Comparison of ENCODE assay signal across 10 mouse cellular contexts in genomic region chr12:31895095-31895734, GRCm38 (mm10). TPM values are rescaled to one million over a fixed set of nuclear protein-coding genes. Genes with fewer than 3 reads are reported as not detected.
DNase-seq lines count a peak whose midpoint lies in the region; ATAC-seq and TF ChIP-seq lines count a peak whose summit lies in the region.
"Had no signal": no experiment of that assay in that cellular context is flagged by ENCODE, and none has a peak within 500 bp of the region (broad histone marks: within the 10 kb centered on the region; RNA-seq: fewer than 3 reads in every experiment).

No protein-coding gene starts in this region.

- 34% methylated on average over 8 of the region's 8 CpGs for WGBS in heart, embryonic 10.5 days
- 32% methylated on average over 8 of the region's 8 CpGs for WGBS in hindbrain, embryonic 10.5 days
- 20% methylated on average over 8 of the region's 8 CpGs for WGBS in midbrain, embryonic 14.5 days

- no peaks in the 10 kb centered on the region for H3K36me3 ChIP-seq in heart, embryonic 10.5 days
- H3K36me3 ChIP-seq in hindbrain, embryonic 10.5 days, result no peaks in the 10 kb centered on the region
- no peaks in the 10 kb centered on the region for H3K36me3 ChIP-seq in midbrain, embryonic 14.5 days (ENCODE audit: control insufficient read depth, insufficient read depth, low read length)
- H3K36me3 ChIP-seq: liver, embryonic 15.5 days had no signal

- 0 out of 2 replicates have a peak overlapping the region, but pooled peaks have one; percentile 52 for H3K27ac ChIP-seq in heart, embryonic 10.5 days
- H3K27ac ChIP-seq in cortical plate, adult 2 months (ENCODE audit: insufficient read depth, low read length), result peak overlapping the region; percentile 12
- peak overlapping the region; percentile 78 for H3K27ac ChIP-seq in hindbrain, embryonic 10.5 days
- H3K27ac ChIP-seq in midbrain, embryonic 14.5 days (replicated peaks; ENCODE audit: low read depth, low read length), result peak overlapping the region; percentile 78
- H3K27ac ChIP-seq: liver, embryonic 15.5 days had no signal

- H3K4me3 ChIP-seq in heart, embryonic 10.5 days, result no peak overlapping the region
- no peak overlapping the region for H3K4me3 ChIP-seq in cortical plate, adult 2 months (ENCODE audit: insufficient read depth, low read length)
- H3K4me3 ChIP-seq in hindbrain, embryonic 10.5 days, result no peak overlapping the region
- H3K4me3 ChIP-seq in midbrain, embryonic 14.5 days (replicated peaks; ENCODE audit: low read depth, low read length), result no peak overlapping the region
- H3K4me3 ChIP-seq: liver, embryonic 15.5 days had no signal

- H3K9me3 ChIP-seq in heart, embryonic 10.5 days, result no peaks in the 10 kb centered on the region
- no peaks in the 10 kb centered on the region for H3K9me3 ChIP-seq in hindbrain, embryonic 10.5 days
- no peaks in the 10 kb centered on the region for H3K9me3 ChIP-seq in midbrain, embryonic 14.5 days (ENCODE audit: control insufficient read depth, low read length)
- H3K9me3 ChIP-seq: liver, embryonic 15.5 days had no signal

- TF ChIP-seq POLR2A in cortical plate, adult 2 months (IDR thresholded peaks at IDR 0.05; ENCODE audit: extremely low read depth, insufficient read depth, low read length), result no peak

- DNase-seq in heart, embryonic 10.5 days (ENCODE audit: low spot score), result no peak
- no peak for DNase-seq in heart, adult 9 months (ENCODE audit: low spot score in 2 of 2)
- DNase-seq in hindbrain, embryonic 10.5 days (ENCODE audit: low spot score), result peak; percentile 10
- DNase-seq in midbrain, embryonic 14.5 days, result peak; percentile 50
- no peak for DNase-seq in right cerebral cortex, postnatal 14 days
- no peak for DNase-seq in adrenal gland, postnatal 36 days
- no peak for DNase-seq in layer of hippocampus, adult 18-20 months (ENCODE audit: low spot score in 2 of 2)
- DNase-seq: kidney, adult 8-10 months had no signal

- peak; percentile 53; the same call in 1 of the 2 replicates for ATAC-seq in midbrain, embryonic 14.5 days (ENCODE audit: low FRiP score, low TSS enrichment)

- no peak overlapping the region for H3K4me2 ChIP-seq in midbrain, embryonic 14.5 days (ENCODE audit: low read length)
- H3K4me2 ChIP-seq: liver, embryonic 15.5 days had no signal

- TF ChIP-seq CTCF in cortical plate, adult 2 months (IDR thresholded peaks at IDR 0.05; ENCODE audit: extremely low read depth, insufficient read depth, low read length), result no peak

- H3K9ac ChIP-seq in midbrain, embryonic 14.5 days (replicated peaks; ENCODE audit: low read length), result no peak overlapping the region
- H3K9ac ChIP-seq: liver, embryonic 15.5 days had no signal

- no peaks in the 10 kb centered on the region for H3K27me3 ChIP-seq in heart, embryonic 10.5 days (ENCODE audit: insufficient read depth, poor library complexity, severe bottlenecking)
- no peaks in the 10 kb centered on the region for H3K27me3 ChIP-seq in hindbrain, embryonic 10.5 days (ENCODE audit: insufficient read depth, poor library complexity, severe bottlenecking)
- no peaks in the 10 kb centered on the region for H3K27me3 ChIP-seq in midbrain, embryonic 14.5 days (ENCODE audit: control insufficient read depth, insufficient read depth, low read length)
- H3K27me3 ChIP-seq: liver, embryonic 15.5 days had no signal

- peaks cover 23% of the 10 kb centered on the region for H3K4me1 ChIP-seq in heart, embryonic 10.5 days
- H3K4me1 ChIP-seq in cortical plate, adult 2 months (ENCODE audit: control insufficient read depth, insufficient read depth, low read length), result peaks cover 8% of the 10 kb centered on the region
- H3K4me1 ChIP-seq in hindbrain, embryonic 10.5 days (replicated peaks), result peaks cover 35% of the 10 kb centered on the region
- H3K4me1 ChIP-seq in midbrain, embryonic 14.5 days (ENCODE audit: control insufficient read depth, insufficient read depth, low read length), result peaks cover 35% of the 10 kb centered on the region
- H3K4me1 ChIP-seq: liver, embryonic 15.5 days had no signal

RNA-seq across cellular contexts. Expression of gene Hbp1, which starts 55.1 kb away (rescaled TPM):
- 84.4 and 84.7 TPM in 2 replicates for polyA plus RNA-seq in heart, embryonic 10.5 days (2016; fragmentation: Nextera tagmentation; extraction: Ambion mirVana)
- polyA plus RNA-seq in cortical plate, adult 2 months (2012; rRNA removed), result 32.4 and 37.2 TPM in 2 replicates
- 77.9 and 81.3 TPM in 2 replicates for polyA plus RNA-seq in hindbrain, embryonic 10.5 days (2016; fragmentation: Nextera tagmentation; extraction: Ambion mirVana)
- polyA plus RNA-seq in midbrain, embryonic 14.5 days (2014; fragmentation: Nextera tagmentation; extraction: Ambion mirVana), result 46.2 and 70.8 TPM in 2 replicates
- 100 to 1,000 TPM in 1 of 2 experiments, 10 to 100 TPM in 1; 63.6 to 125 TPM for total RNA-seq in adrenal gland, postnatal 36 days (2021)
- total RNA-seq in layer of hippocampus, adult 18-20 months (2021), result 10 to 100 TPM; 25.6 to 25.8 TPM

Comparison
In these comparisons a context has a peak if more than half of its experiments do, and no peak if none do; other contexts are left out.
1. DNase-seq: peak in hindbrain, embryonic 10.5 days (single experiment) and midbrain, embryonic 14.5 days (single experiment); none in heart, embryonic 10.5 days (single experiment), heart, adult 9 months (0 of 2), right cerebral cortex, postnatal 14 days (single experiment), adrenal gland, postnatal 36 days (0 of 2) and layer of hippocampus, adult 18-20 months (0 of 2).
2. H3K27ac ChIP-seq: peak in every context shown above with its lines; median percentile 78 in hindbrain, embryonic 10.5 days; 78 in midbrain, embryonic 14.5 days; 52 in heart, embryonic 10.5 days; 12 in cortical plate, adult 2 months.